Mouse (Mus musculus) brain, adult 2 months (tissue): ENCODE data around the gene Trappc4.
"Not testable (repeated sequence)": the region's sequence is repeated elsewhere in the genome, so short reads cannot be mapped to it uniquely, and the experiment has no call there.

ENCODE experiments used
- DNase-seq: peaks from one replicate; pipeline ENCODE4 v3.0.0; 2011; ENCODE audit warnings: low read depth, low spot score

Trappc4 gene

GRCm38 (mm10) chr9:44406906-44407751, at the start of gene Trappc4, which contains the start of gene Rps25:
Trappc4 (minus strand) TSS chr9:44407600.
Rps25 (plus strand) TSS chr9:44407139.
- peak; percentile 98 for DNase-seq

DNA sequence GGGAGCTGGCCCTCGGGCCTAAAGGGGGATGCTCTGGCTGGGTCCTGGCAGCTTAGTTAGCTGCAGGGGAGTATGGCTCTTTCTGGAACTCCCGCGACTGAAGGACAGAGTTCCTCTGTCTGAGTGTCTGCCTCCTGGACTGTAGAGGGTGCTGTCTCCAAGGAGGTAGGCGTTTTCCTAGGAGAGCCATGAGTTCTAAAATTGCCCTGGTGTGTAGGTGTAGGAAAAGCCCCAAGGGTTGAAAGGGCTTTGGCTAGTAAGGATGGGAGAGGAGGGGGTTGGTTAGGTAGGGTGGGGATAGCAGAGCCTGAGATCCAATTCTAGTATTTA, 47.5 kb upstream of the Trappc4 start, which contains the start of gene Upk2:
Gene Upk2, minus strand, starts transcription at position 86 of the 330 bp plus-strand sequence.
- peak; percentile 34 for DNase-seq

- DNase-seq: peak; percentile 86
Measured at GRCm38 (mm10) chr9:44454132-44454890, 46.9 kb upstream of the Trappc4 start.

DNA sequence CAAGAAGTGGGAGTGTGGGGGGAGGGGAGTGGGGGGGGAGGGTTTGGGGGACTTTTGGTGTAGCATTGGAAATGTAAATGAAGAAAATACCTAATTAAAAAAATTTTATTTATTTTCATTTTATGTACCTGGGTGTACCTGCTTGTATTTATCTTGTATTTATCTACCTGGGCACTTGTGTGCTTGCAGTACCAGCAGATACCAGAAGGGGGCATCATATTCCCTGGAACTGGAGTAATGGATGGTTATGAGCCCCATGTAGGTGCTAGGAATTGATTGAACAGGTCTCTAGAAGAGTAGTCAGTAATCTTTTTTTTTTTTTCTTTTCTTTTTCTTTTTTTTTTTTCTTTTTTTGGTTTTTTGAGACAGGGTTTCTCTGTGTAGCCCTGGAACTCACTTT, 43.0 kb upstream of the Trappc4 start:
- no peak for DNase-seq

DNA sequence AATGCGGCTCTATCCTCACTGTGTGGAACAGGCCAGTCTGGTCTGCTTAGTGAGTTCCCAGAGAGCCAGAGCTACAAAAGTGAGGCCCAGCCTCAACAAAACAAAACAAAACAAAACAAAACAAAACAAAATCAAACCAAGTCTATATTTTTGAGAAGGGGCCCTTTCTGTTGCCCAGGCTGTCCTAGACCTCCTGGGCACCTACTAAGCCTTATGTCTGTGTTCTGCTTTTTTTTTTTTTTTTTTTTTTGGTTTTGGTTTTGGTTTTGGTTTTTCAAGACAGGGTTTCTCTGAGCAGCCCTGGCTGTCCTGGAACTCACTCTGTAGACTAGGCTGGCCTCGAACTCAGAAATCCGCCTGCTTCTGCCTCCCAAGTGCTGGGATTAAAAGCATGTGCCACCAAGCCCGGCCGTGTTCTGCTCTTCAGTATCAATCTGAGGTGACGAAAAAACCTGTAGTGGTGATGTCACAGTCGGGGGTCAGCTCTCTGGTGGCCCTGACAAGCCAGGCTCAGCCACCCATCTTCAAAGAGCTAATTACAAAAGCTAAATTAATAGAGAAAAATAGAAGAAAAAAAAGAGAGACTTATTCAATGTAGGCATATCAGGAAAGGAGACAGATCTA, 37.1 kb upstream of the Trappc4 start:
- DNase-seq: not testable (repeated sequence)

DNA sequence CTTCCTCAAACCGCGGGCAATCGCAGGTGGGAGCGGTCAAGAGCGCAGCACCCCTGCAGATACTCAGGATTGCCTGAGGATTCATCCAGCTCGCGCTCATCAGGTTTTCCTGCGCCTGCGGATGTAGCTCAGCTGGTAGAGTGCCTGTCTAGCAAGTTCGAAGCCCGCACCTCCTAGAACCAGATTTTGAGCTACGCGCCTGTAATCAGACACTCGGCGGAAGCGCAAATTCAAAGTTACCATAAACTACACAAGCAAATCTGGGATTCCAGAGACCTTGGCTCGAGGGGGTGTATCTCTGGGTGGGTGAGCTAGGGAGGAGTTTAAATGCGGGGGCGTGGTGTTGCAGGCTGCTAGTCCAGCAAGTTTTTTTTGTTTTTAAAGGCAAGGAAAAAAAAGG, 33.6 kb upstream of the Trappc4 start, which contains the start of gene Foxr1:
Gene Foxr1, minus strand, starts transcription at position 176 of the 400 bp plus-strand sequence.
- no peak for DNase-seq

DNA sequence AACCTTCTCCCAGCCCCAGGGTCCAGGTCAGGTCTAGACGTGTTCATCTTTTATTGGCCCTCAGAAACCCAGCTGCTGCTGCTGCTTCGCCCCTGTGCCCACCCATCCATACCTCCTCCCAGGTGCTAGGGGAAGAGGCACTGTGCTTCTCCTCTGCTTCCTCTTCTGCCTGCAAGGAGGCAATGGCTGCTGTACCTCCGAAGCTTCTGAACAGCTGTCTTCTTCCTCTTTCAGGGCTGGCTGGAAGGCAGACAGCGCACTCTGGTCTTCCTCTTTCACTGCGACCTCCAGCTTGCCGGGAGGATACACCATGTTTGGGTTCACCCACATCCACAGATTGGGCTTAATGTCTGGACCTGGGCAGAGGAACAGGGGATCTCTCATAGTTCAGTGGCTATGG, 28.3 kb upstream of the Trappc4 start:
- no peak for DNase-seq

DNA sequence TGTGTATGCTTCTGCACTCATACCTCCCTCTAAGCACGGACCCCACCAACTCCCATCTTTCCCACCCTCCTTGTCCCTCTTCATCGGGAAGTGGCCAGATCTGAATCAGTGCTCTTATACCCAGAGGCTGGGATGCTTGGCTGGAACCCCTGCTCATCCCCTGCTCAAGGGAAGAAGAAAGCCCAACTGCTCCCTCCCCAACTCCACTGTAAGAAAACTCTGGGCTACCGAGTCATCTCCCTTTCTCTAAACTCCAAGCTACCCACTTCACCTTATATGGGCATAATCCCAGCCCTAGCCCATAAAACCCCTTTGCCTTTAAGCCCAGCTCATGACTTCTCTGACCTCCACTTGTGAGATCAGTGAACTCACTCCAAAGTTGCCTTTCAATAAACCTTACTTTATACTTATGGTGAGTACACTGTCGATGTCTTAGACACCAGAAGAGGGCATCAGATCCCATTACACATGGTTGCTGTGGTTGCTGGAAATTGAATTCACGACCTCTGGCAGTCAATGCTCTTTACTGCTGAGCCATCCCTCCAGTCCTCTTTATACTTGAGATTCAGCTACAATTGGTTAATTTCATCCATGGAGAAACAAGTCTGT, 25.3 kb upstream of the Trappc4 start:
- DNase-seq: no peak

DNA sequence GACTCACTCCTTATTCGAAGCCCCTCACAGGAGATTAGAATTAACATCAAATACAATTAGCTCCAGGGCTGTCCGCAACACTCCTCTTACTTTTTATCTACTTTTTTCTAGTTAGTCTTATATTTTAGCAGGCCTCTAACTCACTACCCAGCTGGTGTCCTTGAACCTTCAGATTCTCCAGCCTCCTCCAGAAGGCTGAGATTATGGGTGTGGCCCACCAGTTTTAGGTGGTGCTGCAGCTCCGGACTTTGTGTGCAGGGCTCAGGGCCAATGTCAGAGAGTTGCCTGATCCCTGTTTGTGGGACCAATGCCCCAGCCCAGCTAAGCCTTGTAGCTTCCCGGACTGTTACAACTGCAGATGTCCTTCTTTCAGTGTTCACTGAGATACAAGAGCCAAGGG, 16.2 kb upstream of the Trappc4 start:
- no peak for DNase-seq

- no peak for DNase-seq
Measured at GRCm38 (mm10) chr9:44420280-44420898, 13.0 kb upstream of the Trappc4 start.

DNA sequence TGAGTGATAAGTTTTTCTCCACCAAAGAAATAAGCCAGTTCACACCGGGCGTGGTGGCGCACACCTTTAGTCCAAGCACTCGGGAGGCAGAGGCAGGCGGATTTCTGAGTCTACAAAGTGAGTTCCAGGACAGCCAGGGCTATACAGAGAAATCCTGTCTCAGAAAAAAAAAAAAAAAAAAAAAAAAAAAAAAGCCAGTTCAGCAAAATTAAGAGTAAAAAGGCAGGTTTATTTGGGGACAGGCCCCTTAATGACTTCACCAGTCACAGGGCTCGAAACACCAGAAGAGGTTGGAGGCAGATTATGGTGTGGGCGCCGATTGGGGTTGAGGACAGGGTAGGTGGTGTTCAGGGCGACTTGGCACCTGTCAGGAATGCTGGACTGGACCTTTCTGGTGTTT, 12.3 kb upstream of the Trappc4 start:
- not testable (repeated sequence) for DNase-seq

DNA sequence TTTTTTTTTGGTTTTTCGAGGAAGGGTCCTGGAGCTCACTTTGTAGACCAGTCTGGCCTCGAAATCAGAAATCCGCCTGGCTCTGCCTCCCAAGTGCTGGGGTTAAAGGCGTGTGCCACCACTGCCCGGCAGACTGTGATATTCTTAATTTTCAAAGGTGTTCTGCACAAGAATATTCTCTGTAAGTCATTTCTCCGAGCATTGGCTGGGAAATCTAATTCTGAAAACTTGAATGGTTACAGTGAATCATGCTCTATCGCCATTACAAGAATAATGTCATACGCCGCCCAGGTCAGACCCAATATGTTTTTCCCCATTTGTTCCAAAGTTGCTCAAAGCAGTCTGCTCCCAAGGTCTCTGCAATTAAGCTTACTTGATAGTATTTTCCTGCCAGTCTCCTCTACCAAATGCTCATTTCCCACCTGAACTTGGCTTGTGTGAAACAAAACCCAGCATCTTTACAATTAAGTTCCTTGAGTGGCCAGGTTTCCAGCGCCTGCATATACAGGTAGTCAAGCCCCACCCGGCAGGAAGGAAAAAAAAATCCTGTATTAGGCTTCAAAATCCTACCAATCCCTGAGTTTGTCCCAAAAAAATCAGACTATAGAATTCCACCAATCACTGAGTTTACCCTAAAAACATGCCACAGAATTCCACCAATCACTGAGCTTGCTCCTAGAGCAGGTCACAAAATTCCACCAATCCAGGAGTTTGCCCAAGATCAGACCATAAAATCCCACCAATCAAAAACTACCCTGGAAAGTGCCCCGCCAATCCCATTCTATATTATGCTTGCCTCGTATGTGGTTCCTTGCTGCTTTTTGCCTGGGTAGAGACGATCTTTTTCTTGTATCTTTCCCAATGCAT, 11.4 kb upstream of the Trappc4 start, which contains the start of gene Ccdc84:
Gene Ccdc84, minus strand, starts transcription at position 51 of the 867 bp plus-strand sequence.
- peak; percentile 79 for DNase-seq

DNA sequence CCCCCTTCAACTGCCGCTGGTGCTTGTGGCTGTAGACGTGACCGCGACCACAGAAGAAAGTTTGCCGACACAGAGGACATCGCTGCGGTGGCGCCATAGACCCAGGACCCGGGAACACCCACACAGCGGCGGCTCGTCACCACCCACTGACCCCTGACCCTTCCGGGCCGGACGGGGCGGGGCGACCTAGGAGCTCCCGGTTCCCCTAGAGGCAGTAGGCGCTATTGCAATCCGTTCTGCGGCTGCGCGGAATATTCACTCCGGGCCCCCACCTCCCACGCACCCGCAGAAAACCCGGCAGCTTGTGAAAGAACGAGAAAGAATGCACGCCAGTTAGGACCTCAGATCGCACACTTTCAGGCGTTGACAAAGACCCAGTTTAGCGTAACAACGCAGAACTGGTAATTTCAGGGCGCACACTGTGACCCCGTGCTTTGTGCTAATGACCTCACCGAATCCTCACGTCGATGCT, 10.5 kb upstream of the Trappc4 start:
- DNase-seq: peak; percentile 97

DNA sequence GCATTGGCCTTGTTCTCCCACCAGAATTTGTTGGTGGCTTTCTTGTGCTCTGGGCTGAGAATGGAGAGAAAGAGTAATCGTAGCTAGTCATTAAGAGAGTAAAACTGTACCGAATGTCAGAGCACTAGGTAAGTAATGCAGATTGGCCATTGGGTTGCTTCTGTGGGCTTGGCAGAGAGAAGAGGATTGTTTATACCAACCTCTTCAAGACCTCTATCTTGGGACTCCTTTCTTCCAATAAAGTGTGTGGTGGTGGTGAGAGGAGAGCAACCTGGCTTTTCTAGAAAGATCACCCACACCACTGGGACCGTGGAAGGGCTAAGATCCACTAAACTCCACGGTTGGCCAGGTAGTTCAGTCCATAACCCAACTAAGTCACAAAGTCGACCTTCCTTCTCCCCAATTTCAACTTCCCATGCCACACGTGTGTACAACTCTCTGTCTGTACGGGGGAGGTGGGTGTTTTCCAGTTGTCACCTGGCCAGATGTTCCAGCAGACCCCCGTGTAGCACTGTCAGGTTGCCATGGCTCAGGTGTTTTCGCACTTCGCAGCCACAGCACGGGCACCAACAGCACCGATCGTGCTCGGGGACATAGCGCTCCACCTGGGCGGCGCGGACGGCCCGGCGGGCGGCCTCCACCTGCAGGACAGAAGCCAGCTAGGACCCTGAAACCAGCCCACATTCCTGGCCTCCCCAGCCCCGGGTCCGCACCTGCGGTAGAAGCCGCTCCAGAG, 9.9 kb upstream of the Trappc4 start:
- no peak for DNase-seq

DNA sequence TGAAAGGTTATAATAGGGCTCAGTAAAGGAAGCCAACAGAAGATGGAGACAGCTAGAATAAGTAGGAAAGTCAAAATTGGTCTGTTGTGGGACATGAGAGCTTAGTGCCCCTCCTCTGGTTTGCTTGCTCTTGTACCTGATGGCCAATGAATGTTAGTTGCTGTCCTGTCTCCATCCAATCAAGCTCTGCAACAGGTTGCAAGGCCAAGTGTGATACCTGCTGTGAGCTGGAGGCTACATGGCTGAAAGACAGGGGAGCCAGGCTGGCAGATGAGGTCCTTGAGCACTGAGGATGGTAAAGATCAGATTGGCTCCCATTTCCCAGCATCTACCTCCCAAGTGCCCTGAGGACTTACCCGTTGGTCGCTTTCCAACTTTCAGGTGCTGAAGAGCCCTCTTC, 5.4 kb upstream of the Trappc4 start:
- no peak for DNase-seq

- no peak for DNase-seq
Measured at GRCm38 (mm10) chr9:44412306-44412705, 4.9 kb upstream of the Trappc4 start.

DNA sequence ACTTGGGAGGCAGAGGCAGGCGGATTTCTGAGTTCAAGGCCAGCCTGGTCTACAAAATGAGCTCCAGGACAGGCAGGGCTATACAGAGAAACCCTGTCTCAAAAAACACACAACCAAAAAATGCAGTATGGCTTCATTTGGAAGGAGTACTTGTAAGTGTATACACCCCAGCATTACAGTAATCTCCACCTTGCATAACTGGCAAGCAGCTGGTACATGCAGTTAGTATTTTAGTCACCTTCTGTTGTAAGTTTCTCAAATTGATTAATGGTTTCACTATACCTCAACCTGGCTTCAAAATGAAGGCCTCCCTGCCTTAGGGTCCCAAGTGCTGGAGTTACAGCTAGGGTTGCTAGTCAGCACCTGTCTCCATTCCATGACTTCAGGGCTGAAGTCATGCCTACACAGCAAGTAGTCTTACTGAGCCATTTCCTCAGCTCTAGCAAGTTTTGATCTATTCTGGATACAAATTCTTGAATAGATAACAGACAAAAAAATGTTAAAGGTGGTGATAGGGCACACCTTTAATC, 4.3 kb upstream of the Trappc4 start:
- DNase-seq: no peak

- no peak for DNase-seq
Measured at GRCm38 (mm10) chr9:44410647-44411336, 3.4 kb upstream of the Trappc4 start.

DNA sequence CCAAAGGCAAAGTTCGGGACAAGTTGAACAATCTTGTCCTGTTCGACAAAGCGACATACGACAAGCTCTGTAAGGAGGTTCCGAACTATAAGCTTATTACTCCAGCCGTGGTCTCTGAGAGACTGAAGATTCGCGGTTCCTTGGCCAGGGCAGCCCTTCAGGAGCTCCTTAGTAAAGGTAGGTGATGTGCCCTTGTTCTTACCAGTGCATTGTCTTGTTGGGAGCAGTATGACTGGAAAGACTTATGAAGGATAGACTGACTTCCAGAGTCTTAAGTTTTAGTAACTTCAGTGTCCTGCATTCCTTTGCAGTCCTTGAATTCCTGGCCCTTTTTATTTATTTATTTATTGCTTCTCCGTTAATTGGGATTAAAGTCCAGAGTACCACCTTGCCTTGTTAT, 1.3 kb upstream of the Trappc4 start:
- DNase-seq: not testable (repeated sequence)
